Mouse (Mus musculus) liver (tissue): ENCODE results near the gene Phrf1.

ENCODE experiments used
- DNase-seq: peaks from one replicate; pipeline ENCODE4 v3.0.0-alpha.2; 2020; ENCODE audit warnings: mixed read lengths

The Phrf1 gene

GRCm38 (mm10) chr7:141261480-141261879 is 32.9 kb downstream of the Phrf1 start:
- no peak for DNase-seq

GRCm38 (mm10) chr7:141263640-141264039 is 35.1 kb downstream of the Phrf1 start:
- no peak for DNase-seq

- DNase-seq: no peak
Measured at GRCm38 (mm10) chr7:141264041-141264700, 35.6 kb downstream of the Phrf1 start.

DNA sequence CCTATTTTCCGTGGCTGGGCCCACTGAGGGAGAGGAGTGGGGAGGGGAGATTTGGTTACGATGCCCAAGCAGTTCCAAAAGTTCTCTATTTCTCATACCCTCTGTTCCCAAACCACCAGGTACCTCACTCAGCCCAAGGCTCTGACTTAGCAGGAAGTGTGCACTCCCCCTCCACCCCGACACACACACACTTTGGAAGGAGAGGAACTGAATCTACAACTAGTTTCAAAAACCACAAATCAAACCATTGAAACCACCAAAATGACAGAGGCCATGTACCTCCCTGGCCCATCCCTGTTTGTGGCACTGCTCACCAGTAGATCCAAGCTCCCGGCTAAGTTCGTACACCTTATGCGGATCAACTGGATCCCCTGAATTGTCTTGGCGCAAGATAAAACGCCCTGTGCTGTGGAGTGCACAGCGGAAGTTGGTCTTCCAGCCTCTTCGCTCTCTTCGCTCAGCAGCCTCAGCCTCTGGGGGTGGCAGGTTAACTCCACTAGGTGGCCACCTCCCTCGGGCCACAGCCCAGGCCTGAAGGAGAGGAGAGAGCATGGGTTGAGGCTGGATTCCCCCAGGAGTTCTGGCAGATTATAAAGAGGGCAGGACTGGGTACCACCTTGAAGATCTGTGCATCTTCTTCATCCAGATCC is 36.3 kb downstream of the Phrf1 start:
- peak; percentile 63 for DNase-seq

- DNase-seq: no peak
Measured at GRCm38 (mm10) chr7:141265411-141265738, 36.8 kb downstream of the Phrf1 start.

- peak; percentile 84 for DNase-seq
Measured at GRCm38 (mm10) chr7:141265739-141266561, 37.4 kb downstream of the Phrf1 start, which contains the start of gene Irf7. Gene Irf7, minus strand, starts transcription at chr7:141266481.

DNA sequence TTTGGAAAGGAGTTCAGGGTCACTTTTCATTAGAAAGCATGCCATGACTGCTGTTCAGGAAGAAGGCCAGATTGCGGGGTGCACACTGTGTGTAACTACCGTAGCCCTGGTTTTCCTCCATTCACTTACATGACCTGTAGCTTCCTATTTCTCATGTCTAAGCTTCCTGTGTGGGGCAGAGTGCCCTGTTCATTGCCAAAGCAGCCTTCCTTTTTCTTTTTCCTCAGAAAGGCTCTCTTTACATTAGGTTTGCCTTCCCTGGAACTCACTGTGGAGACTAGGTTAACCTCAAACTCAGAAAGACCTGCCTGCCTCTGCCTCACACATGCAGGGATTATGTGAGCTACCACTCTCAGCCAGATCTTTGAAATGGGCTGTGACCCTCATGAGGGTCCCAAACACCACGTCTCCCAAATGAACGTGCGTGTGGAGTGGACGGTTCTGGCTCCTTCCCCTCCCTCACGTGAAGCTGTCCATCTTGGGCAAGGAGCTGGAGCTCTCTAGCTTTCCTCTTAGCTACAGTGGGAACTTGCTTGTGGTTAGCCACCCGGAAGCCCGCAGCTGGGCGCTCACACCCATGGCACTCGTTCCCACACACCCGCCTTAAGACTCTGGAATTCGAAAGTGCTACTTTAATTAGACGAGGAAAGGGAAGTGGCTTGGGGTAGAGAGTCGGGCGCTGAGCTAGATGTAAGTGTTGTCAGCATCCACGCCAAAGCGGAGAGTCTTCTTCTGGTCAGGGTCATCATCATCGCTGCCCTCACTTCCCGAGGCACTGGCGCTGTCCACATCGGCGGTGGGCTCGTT is 40.1 kb downstream of the Phrf1 start:
- DNase-seq: peak; percentile 33

DNA sequence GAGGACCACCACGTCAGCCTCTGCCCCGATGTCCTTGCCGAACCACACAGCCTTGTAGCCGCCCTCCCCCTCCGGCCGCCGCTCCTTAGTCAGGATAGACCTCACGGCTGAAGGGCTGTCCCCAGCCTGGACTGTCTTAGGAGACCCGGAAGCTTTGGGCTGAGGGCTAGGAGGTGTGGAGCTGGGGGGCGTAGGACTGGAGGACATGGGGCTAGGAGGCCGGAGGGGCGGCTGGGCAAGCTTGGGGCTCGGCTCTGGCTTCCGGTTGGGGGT is 40.6 kb downstream of the Phrf1 start:
- DNase-seq: no peak

DNA sequence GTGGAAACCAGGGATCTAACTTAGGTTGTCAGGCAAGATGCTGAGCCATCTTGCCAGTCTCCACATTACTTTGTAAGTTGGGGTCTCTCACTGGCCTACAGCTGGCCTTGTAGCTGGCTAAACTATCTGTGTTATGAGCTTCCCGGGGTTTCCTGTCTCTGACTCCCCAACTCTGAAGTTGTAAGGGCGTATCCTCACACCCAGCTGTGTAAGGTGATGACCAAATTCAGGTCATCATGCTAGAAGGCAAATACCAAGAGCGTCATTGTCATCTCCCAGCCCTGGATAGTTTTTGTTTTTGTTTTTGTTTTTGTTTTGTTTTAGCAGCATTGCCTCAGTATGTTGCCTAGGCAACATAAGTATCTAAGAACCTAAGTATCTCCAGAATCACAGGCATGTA is 42.0 kb downstream of the Phrf1 start:
- no peak for DNase-seq

DNA sequence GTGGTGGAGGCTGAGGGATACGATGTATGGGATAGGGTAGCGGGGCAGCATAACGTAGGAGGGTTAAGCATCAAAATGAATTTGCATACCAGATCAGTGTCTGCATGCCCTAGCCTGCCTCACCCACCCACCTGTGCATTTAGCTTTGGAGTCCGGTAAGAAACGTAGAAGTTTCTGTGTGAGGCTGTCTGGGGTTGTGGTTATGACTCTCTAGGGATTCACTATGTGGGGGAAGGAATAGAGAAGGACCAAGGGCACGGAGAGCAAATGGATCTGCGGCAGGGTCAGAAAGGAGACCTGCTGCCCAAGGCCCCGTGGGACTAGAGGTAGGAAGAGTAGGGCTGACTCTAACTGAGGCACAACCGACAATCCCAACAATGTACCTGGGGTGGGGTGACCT is 46.8 kb downstream of the Phrf1 start:
- DNase-seq: no peak

- DNase-seq: no peak
Measured at GRCm38 (mm10) chr7:141276546-141276945, 48.0 kb downstream of the Phrf1 start, which contains the start of gene Cdhr5. Gene Cdhr5, minus strand, starts transcription at chr7:141276786.

- DNase-seq: no peak
Measured at GRCm38 (mm10) chr7:141277701-141278678, 49.4 kb downstream of the Phrf1 start.

GRCm38 (mm10) chr7:141278766-141279590 is 50.4 kb downstream of the Phrf1 start, which contains the start of gene Sct:
Gene Sct, minus strand, starts transcription at chr7:141279133.
- no peak for DNase-seq

GRCm38 (mm10) chr7:141281442-141281841 is 52.9 kb downstream of the Phrf1 start:
- no peak for DNase-seq

DNA sequence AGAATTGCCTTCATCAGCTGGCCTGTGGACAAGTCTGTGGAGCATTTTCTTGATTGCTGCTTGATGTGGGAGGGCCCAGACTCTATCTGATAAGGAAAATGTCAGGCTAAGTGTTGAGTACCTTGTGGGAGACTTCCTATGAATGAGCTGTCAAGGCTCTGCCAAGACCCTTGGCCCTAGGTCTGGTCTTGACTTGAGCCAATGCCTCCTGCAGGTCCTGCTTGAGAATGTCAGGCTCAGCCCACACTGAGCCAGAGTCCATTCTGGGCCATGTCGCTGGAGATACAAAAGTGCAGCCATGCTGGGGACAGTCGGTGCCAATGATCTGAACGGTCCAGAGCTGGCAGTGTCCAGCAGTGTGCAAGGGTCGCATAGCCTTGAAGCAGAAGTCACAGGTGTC is 54.2 kb downstream of the Phrf1 start:
- no peak for DNase-seq

- no peak for DNase-seq
Measured at GRCm38 (mm10) chr7:141288042-141288441, 59.5 kb downstream of the Phrf1 start.

DNA sequence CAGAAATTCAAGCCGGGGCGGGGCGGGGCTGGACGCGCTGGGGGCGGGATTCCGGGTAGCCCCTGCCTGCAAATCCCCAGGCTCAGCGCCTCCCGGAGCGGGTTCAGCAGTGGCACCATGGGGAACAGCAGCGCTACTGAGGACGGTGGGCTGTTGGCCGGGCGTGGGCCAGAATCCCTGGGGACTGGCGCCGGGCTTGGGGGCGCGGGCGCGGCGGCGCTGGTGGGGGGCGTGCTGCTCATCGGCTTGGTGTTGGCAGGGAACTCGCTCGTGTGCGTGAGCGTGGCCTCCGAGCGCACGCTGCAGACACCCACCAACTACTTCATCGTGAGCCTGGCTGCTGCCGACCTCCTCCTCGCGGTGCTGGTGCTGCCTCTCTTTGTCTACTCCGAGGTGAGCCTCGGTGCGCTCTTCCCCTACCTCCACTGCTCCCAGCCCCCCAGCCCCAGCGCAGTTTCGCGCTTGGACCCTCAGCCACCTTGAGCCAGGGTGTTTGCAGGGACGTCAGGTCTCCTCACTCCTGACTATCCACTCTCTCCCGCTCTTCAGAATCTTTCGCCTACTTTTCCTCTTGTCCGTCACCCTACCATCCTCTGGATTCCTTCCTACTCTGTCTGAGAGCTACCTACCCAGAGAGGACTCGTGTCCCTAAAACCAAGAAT is 63.5 kb downstream of the Phrf1 start, which contains the start of gene Drd4:
Drd4 (plus strand) TSS at position 86 of the 662 bp plus-strand sequence.
- peak; percentile 35 for DNase-seq

- DNase-seq: no peak
Measured at GRCm38 (mm10) chr7:141292583-141293388, 64.2 kb downstream of the Phrf1 start.

DNA sequence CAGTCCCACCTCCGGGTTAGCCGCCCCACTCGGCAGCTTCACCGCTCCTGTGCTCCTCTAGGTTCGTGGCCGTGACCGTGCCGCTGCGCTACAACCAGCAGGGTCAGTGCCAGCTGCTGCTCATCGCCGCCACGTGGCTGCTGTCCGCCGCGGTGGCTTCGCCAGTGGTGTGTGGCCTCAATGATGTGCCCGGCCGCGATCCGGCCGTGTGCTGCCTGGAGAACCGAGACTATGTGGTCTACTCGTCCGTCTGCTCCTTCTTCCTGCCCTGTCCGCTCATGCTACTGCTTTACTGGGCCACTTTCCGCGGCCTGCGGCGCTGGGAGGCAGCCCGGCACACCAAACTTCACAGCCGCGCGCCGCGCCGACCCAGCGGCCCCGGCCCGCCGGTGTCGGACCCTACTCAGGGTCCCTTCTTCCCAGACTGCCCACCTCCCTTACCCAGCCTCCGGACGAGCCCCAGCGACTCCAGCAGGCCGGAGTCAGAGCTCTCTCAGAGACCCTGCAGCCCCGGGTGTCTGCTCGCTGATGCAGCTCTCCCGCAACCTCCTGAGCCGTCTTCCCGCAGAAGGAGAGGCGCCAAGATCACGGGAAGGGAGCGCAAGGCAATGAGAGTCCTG is 65.4 kb downstream of the Phrf1 start:
- DNase-seq: no peak
